Mouse (Mus musculus): ENCODE results near the gene Cacng7. TPM values are rescaled to one million over a fixed set of nuclear protein-coding genes. Genes with fewer than 3 reads are reported as not detected.
A peak's percentile ranks its signal among the peaks of the same experiment; 100 is the strongest.

The Cacng7 gene
- total and polyA plus RNA-seq, 3 experiments = 0.04 to 0.11 TPM; not detected in 1

DNA sequence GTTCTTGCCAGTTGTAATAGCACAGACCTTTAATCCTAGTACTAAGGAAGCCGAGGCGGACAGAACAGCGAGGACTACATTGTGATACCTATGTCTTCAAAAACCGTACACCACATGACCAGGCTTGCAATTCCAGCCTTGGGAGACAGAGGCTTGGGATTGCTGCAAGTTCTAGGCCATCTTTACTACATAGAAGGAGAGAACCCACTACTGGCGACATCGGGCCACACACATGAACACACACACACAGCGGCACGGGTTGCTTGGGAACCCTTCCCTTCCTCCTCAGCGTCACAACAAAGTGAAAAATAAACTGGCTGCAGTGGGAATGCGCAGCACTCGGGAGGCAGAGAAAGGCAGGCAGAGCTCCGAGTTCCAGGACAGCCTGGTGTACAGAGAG, 35.6 kb downstream of the Cacng7 start:
- H3K27me3 ChIP-seq (ENCODE audit: control insufficient read depth in 1 of 2, insufficient read depth in 2 of 2, low read length in 2 of 2) = no peaks in the 10 kb centered on the region
- H3K9me3 ChIP-seq (replicated peaks; ENCODE audit: insufficient read depth, low read length) = no peaks in the 10 kb centered on the region
- no peaks in the 10 kb centered on the region for H3K4me1 ChIP-seq (ENCODE audit: control insufficient read depth in 1 of 2, insufficient read depth in 2 of 2, low read length in 2 of 2)
- no peak overlapping the region for H3K9ac ChIP-seq (ENCODE audit: control insufficient read depth, low read depth, low read length, poor library complexity, severe bottlenecking)
- H3K27ac ChIP-seq (ENCODE audit: control insufficient read depth, low read depth, low read length) = no peak overlapping the region
- H3K36me3 ChIP-seq (ENCODE audit: control insufficient read depth in 1 of 2, insufficient read depth in 2 of 2, low read length in 2 of 2) = no peaks in the 10 kb centered on the region
- no peak for TF ChIP-seq MEF2A (IDR thresholded peaks at IDR 0.05; ENCODE audit: extremely low read depth, insufficient replicate concordance, low read depth, low read length, poor library complexity, severe bottlenecking)
- TF ChIP-seq EP300 (IDR thresholded peaks at IDR 0.05; ENCODE audit: low read depth in 1 of 2, low read length in 2 of 2) = no peak
- no peak for TF ChIP-seq HCFC1 (IDR thresholded peaks at IDR 0.05; ENCODE audit: low read depth, low read length)
- no peak for TF ChIP-seq ETS1 (IDR thresholded peaks at IDR 0.05; ENCODE audit: low read depth, low read length)
- TF ChIP-seq CHD2 (IDR thresholded peaks at IDR 0.05; ENCODE audit: low read length) = no peak
- TF ChIP-seq MYC (IDR thresholded peaks at IDR 0.05; ENCODE audit: low read depth, low read length) = no peak
- TF ChIP-seq BHLHE40 (IDR thresholded peaks at IDR 0.05; ENCODE audit: borderline replicate concordance, low read depth, low read length) = no peak
- TF ChIP-seq SMC3 (IDR thresholded peaks at IDR 0.05; ENCODE audit: low read depth, low read length) = no peak
- TF ChIP-seq MYB (IDR thresholded peaks at IDR 0.05; ENCODE audit: low read depth, low read length) = no peak
- DNase-seq (ENCODE audit: low read depth, low spot score) = no peak
- H3K79me2 ChIP-seq (ENCODE audit: control insufficient read depth, insufficient read depth, low read length, poor library complexity) = no peaks in the 10 kb centered on the region
- H3K4me3 ChIP-seq (ENCODE audit: control insufficient read depth in 1 of 2, insufficient read depth in 1 of 2, low read depth in 2 of 2, low read length in 2 of 2) = no peak overlapping the region

DNA sequence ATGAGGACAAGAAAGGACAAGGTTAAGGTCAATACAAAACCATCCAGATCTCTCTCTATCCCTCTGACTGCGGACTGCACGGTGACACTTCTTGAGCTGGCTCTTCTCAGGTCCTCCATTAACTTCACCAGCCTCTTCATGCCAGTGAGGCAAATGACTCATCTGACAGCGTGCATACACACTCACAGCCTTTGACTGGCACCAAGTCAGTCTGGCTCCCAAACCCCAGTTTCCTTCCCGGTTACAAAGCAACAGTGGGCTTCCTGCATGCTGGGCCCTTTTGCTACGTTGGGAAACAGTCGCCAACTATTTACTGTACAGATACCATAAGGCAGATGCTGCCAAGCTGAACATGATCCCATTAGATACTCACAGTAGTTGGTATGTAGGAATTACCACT, 36.4 kb downstream of the Cacng7 start:
- no peaks in the 10 kb centered on the region for H3K79me2 ChIP-seq (ENCODE audit: control insufficient read depth, insufficient read depth, low read length, poor library complexity)
- H3K36me3 ChIP-seq (ENCODE audit: control insufficient read depth in 1 of 2, insufficient read depth in 2 of 2, low read length in 2 of 2) = no peaks in the 10 kb centered on the region
- H3K4me3 ChIP-seq (ENCODE audit: control insufficient read depth in 1 of 2, insufficient read depth in 1 of 2, low read depth in 2 of 2, low read length in 2 of 2) = no peak overlapping the region
- no peak overlapping the region for H3K27ac ChIP-seq (ENCODE audit: control insufficient read depth, low read depth, low read length)
- no peaks in the 10 kb centered on the region for H3K27me3 ChIP-seq (ENCODE audit: control insufficient read depth in 1 of 2, insufficient read depth in 2 of 2, low read length in 2 of 2)
- no peaks in the 10 kb centered on the region for H3K9me3 ChIP-seq (replicated peaks; ENCODE audit: insufficient read depth, low read length)
- TF ChIP-seq USF2 (IDR thresholded peaks at IDR 0.05; ENCODE audit: borderline replicate concordance in 1 of 2, insufficient read depth in 1 of 2, low read depth in 1 of 2, low read length in 2 of 2) (no peak), ZC3H11A (IDR thresholded peaks at IDR 0.05; ENCODE audit: low read depth, low read length) (no peak), ZMIZ1 (IDR thresholded peaks at IDR 0.05; ENCODE audit: low read depth, low read length) (no peak), POLR2A (IDR thresholded peaks at IDR 0.05; ENCODE audit: control insufficient read depth in 1 of 2, insufficient read depth in 1 of 2, low read depth in 1 of 2, low read length in 2 of 2, poor library complexity in 1 of 2) (no peak), POLR2AphosphoS2 (IDR thresholded peaks at IDR 0.05; ENCODE audit: low read length) (0 out of 2 replicates have a peak, but pooled peaks have one; percentile 22)
- H3K4me1 ChIP-seq (ENCODE audit: control insufficient read depth in 1 of 2, insufficient read depth in 2 of 2, low read length in 2 of 2) = no peaks in the 10 kb centered on the region
- H3K9ac ChIP-seq (ENCODE audit: control insufficient read depth, low read depth, low read length, poor library complexity, severe bottlenecking) = no peak overlapping the region
- no peak for DNase-seq (ENCODE audit: low read depth, low spot score)

DNA sequence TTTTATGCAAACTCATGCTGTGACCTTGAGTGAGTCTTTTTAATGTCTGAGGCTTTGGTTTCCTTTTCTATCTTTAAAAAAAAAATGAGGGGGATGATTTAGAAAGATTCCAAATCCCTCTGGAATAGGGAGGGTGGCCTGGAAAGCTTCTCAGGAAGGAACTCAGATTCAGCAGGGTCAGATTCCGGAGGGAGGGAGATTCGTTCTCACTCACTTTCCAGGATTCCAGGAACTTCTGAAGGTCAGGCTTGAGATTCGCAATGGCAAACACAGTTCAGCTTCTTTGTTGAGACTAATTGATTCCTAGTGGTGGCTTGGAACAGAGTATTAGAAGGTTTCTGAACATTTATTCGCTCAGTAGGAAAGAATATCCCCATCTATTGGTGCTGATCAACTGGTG, 37.7 kb downstream of the Cacng7 start:
- no peak overlapping the region for H3K27ac ChIP-seq (ENCODE audit: control insufficient read depth, low read depth, low read length)
- H3K4me3 ChIP-seq (ENCODE audit: control insufficient read depth in 1 of 2, insufficient read depth in 1 of 2, low read depth in 2 of 2, low read length in 2 of 2) = no peak overlapping the region
- no peaks in the 10 kb centered on the region for H3K27me3 ChIP-seq (ENCODE audit: control insufficient read depth in 1 of 2, insufficient read depth in 2 of 2, low read length in 2 of 2)
- TF ChIP-seq ZNF384 (IDR thresholded peaks at IDR 0.05; ENCODE audit: low read depth, low read length) = no peak
- TF ChIP-seq MEF2A (IDR thresholded peaks at IDR 0.05; ENCODE audit: extremely low read depth, insufficient replicate concordance, low read depth, low read length, poor library complexity, severe bottlenecking) = no peak
- no peak for TF ChIP-seq BHLHE40 (IDR thresholded peaks at IDR 0.05; ENCODE audit: borderline replicate concordance, low read depth, low read length)
- TF ChIP-seq ELF1 (IDR thresholded peaks at IDR 0.05; ENCODE audit: low read depth, low read length) = no peak
- no peak for TF ChIP-seq MAX (IDR thresholded peaks at IDR 0.05; ENCODE audit: low read length)
- TF ChIP-seq USF1 (IDR thresholded peaks at IDR 0.05; ENCODE audit: low read depth, low read length) = no peak
- TF ChIP-seq CHD1 (IDR thresholded peaks at IDR 0.05; ENCODE audit: low read depth, low read length) = no peak
- TF ChIP-seq EP300 (IDR thresholded peaks at IDR 0.05; ENCODE audit: low read depth in 1 of 2, low read length in 2 of 2) = no peak
- H3K9ac ChIP-seq (ENCODE audit: control insufficient read depth, low read depth, low read length, poor library complexity, severe bottlenecking) = no peak overlapping the region
- no peak for DNase-seq (ENCODE audit: low read depth, low spot score)
- no peaks in the 10 kb centered on the region for H3K4me1 ChIP-seq (ENCODE audit: control insufficient read depth in 1 of 2, insufficient read depth in 2 of 2, low read length in 2 of 2)
- H3K9me3 ChIP-seq (replicated peaks; ENCODE audit: insufficient read depth, low read length) = no peaks in the 10 kb centered on the region
- H3K36me3 ChIP-seq (ENCODE audit: control insufficient read depth in 1 of 2, insufficient read depth in 2 of 2, low read length in 2 of 2) = no peaks in the 10 kb centered on the region
- H3K79me2 ChIP-seq (ENCODE audit: control insufficient read depth, insufficient read depth, low read length, poor library complexity) = no peaks in the 10 kb centered on the region

Data from MEL (cell line).